Mouse (Mus musculus) cerebellum, adult 2 months (tissue): ENCODE results near the gene Kcnk4.

Source experiments
- CTCF ChIP-seq: fragments of 200-500 bp; IDR thresholded peaks from 2 replicates; pipeline ENCODE4 v1.5.1; 2011; ENCODE audit warnings: low read depth, mild to moderate bottlenecking, control low read depth, low read length, moderate library complexity, borderline replicate concordance; ENCODE audit not compliant: insufficient read depth
- POLR2A ChIP-seq: fragments of 200-500 bp; IDR thresholded peaks from 2 replicates; pipeline ENCODE4 v1.6.1; 2011; ENCODE audit warnings: low read length, control low read depth, borderline replicate concordance; ENCODE audit not compliant: insufficient read depth

- TF ChIP-seq CTCF = no peak
- no peak for TF ChIP-seq POLR2A
Observed at GRCm38 (mm10) chr19:6907811-6908540, 26.3 kb downstream of the Kcnk4 start.
